ENCODE assay signal across 16 mouse cellular contexts in the genomic region with DNA sequence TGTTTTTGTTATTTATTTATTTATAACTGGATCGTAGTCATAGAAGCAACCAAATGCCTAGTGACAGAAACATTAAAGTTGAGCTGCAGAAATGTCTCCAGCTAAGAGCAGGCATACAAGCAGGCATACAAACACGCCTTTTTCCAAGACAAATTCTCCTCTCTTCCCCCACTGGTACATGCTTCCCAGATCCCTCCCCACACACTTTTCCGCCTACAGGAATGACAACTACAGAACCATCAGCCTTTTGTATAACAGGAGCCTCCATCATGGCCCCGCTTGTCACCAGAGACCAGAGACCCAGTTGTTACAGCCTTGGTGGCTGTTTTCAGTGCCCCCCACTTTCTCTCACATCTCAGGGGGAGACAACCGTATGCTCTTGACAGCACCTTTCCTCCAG.
"Had no signal": no experiment of that assay in that cellular context is flagged by ENCODE, and none has a peak within 500 bp of the region (broad histone marks: within the 10 kb centered on the region; RNA-seq: fewer than 3 reads in every experiment).

No protein-coding gene starts in this region.

- DNase-seq: kidney, adult 11 months; kidney, adult 9 months; kidney, postnatal 4 days; lung, embryonic 14.5 days; lung, postnatal 10 days; lung, postnatal 4 days; midbrain, embryonic 14.5 days; thymus, adult 2 months; thymus, postnatal 25 days had no signal

- H3K4me3 ChIP-seq: limb, embryonic 15.5 days; liver, embryonic 12.5 days; midbrain, embryonic 10.5 days; myocyte; neural tube, embryonic 15.5 days; stomach, embryonic 15.5 days had no signal

- H3K27ac ChIP-seq: kidney, postnatal 0 days; limb, embryonic 15.5 days; liver, embryonic 12.5 days; midbrain, embryonic 10.5 days; neural tube, embryonic 15.5 days had no signal

- H3K4me1 ChIP-seq: liver, embryonic 12.5 days; stomach, embryonic 15.5 days had no signal
